Mouse (Mus musculus) stomach, embryonic 14.5 days (tissue): ENCODE measurements at regions not wholly inside any gene's neighbourhood (a gene's known extent, or its start where the extent isn't known, plus 50 kb on each side); places are given as distances from the start of the nearest gene placed in this dataset.

Experiments used
- ATAC-seq: fragments of 200-750 bp; cut with Nextera tagmentation; 2 replicates; pipeline ENCODE4 v1.8.0; 2017; ENCODE audit warnings: low read depth, moderate TSS enrichment; ENCODE audit not compliant: insufficient number of reproducible peaks, insufficient read depth, low FRiP score
- H3K27ac ChIP-seq: fragments of 300-500 bp; sonication (generic); 2 replicates; pipeline ENCODE4 v1.5.1; 2014; ENCODE audit warnings: mild to moderate bottlenecking, low read length, moderate library complexity, mixed read lengths
- H3K27me3 ChIP-seq: fragments of 300-500 bp; sonication (generic); 2 replicates; pipeline ENCODE4 v1.6.1; 2014; ENCODE audit warnings: low read length, control low read depth, mixed read lengths; ENCODE audit not compliant: control insufficient read depth, insufficient read depth
- H3K36me3 ChIP-seq: fragments of 300-500 bp; sonication (generic); 2 replicates; pipeline ENCODE4 v1.6.1; 2014; ENCODE audit warnings: mild to moderate bottlenecking, control low read depth, low read length, moderate library complexity, mixed read lengths; ENCODE audit not compliant: control insufficient read depth, insufficient read depth
- H3K4me1 ChIP-seq: fragments of 300-500 bp; sonication (generic); 2 replicates; pipeline ENCODE4 v1.6.1; 2014; ENCODE audit warnings: low read length, control low read depth, mixed read lengths; ENCODE audit not compliant: control insufficient read depth, insufficient read depth
- H3K4me2 ChIP-seq: fragments of 300-500 bp; sonication (generic); replicated peaks from 2 replicates; pipeline ENCODE4 v1.6.1; 2014; ENCODE audit warnings: low read depth, low read length, control low read depth
- H3K4me3 ChIP-seq: fragments of 300-500 bp; sonication (generic); 2 replicates; pipeline ENCODE4 v1.5.1; 2014; ENCODE audit warnings: low read depth, low read length, control low read depth
- H3K9ac ChIP-seq: fragments of 300-500 bp; sonication (generic); replicated peaks from 2 replicates; pipeline ENCODE4 v1.6.1; 2014; ENCODE audit warnings: low read depth, mild to moderate bottlenecking, control low read depth, low read length, moderate library complexity, mixed read lengths
- H3K9me3 ChIP-seq: fragments of 300-500 bp; sonication (generic); 2 replicates; pipeline ENCODE4 v1.6.1; 2016; ENCODE audit warnings: low read depth, low read length, control low read depth; ENCODE audit not compliant: control insufficient read depth
- WGBS: fragments of 180-500 bp; shearing (Covaris S2); extraction: QIAGEN DNeasy Blood & Tissue Kit; methylation state at CpG from one replicate; pipeline ENCODE4 v1.1.7; 2014; 5-methylcytosine and 5-hydroxymethylcytosine counted together

- no peak for ATAC-seq
- H3K36me3 ChIP-seq, result no peaks in the 10 kb centered on the region
- H3K9me3 ChIP-seq, result no peaks in the 10 kb centered on the region
- H3K27ac ChIP-seq, result no peak overlapping the region
- H3K9ac ChIP-seq, result no peak overlapping the region
- H3K4me1 ChIP-seq, result no peaks in the 10 kb centered on the region
- no peaks in the 10 kb centered on the region for H3K27me3 ChIP-seq
- no peak overlapping the region for H3K4me2 ChIP-seq
- 85% methylated on average over 9 of the region's 9 CpGs for WGBS
- H3K4me3 ChIP-seq, result no peak overlapping the region
These were observed 56.4 kb downstream of the Cyp26a1 start for GRCm38 (mm10) chr19:37754024-37754423.

GRCm38 (mm10) chr19:37755372-37755771 lies 57.8 kb downstream of the Cyp26a1 start:
- no peak for ATAC-seq

DNA sequence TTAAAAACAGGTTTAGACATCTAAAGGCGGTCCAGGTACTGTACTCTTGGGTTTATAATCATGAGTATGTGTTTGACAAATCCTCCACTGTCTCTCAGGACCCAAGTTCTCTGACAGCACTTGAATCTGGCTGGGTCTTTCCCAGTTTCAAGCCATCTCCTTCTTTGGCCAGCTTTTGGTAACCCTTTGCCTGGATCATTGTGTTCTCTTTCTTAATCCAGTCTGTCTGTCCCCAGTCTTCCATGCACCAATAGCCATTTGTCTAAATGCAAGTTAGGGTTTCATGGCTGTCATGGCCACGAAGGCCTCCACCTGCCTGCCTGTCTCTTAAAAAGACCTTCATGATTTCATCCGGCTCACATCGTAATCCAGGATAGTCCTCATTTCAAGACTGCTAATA lies 71.8 kb downstream of the Cyp26a1 start:
- Histone ChIP-seq H3K4me2 (no peak overlapping the region), H3K9me3 (no peaks in the 10 kb centered on the region), H3K4me1 (no peaks in the 10 kb centered on the region), H3K36me3 (no peaks in the 10 kb centered on the region), H3K27me3 (no peaks in the 10 kb centered on the region), H3K9ac (no peak overlapping the region), H3K27ac (no peak overlapping the region), H3K4me3 (no peak overlapping the region)
- 82% methylated on average over 4 of the region's 4 CpGs for WGBS
- ATAC-seq, result no peak

More at GRCm38 (mm10) chr19:37755372-37755771, 57.8 kb downstream of the Cyp26a1 start:
- WGBS, result 80% methylated on average over 3 of the region's 3 CpGs
- H3K4me1 ChIP-seq, result no peaks in the 10 kb centered on the region
- H3K4me3 ChIP-seq, result no peak overlapping the region
- no peaks in the 10 kb centered on the region for H3K27me3 ChIP-seq
- H3K4me2 ChIP-seq, result no peak overlapping the region
- H3K9ac ChIP-seq, result no peak overlapping the region
- no peaks in the 10 kb centered on the region for H3K36me3 ChIP-seq
- no peak overlapping the region for H3K27ac ChIP-seq
- H3K9me3 ChIP-seq, result no peaks in the 10 kb centered on the region

DNA sequence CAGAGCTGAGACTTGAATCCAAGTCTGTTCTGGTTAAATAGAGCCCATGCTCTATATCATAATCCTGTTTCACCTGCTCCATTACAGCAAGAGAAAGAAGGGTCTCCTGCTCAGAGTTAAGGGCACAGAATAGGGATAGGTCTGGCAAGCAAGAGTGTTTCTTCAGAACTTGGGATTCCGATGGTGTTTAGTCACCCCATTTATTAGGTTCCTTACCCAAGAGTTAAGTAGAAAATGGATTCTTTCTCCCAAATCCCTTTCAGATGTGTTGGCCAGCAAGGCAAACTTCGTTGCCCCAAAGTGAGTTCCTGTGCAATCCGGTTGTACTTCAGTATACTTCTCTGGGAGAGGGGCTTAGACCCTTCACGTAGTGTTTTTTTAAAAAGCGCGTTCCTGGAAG lies 74.4 kb downstream of the Cyp26a1 start:
- Histone ChIP-seq H3K36me3 (no peaks in the 10 kb centered on the region), H3K4me2 (no peak overlapping the region), H3K27me3 (no peaks in the 10 kb centered on the region), H3K9ac (no peak overlapping the region), H3K4me3 (no peak overlapping the region), H3K4me1 (no peaks in the 10 kb centered on the region), H3K27ac (no peak overlapping the region), H3K9me3 (no peaks in the 10 kb centered on the region)
- 92% methylated on average over 6 of the region's 6 CpGs for WGBS
- ATAC-seq, result no peak

DNA sequence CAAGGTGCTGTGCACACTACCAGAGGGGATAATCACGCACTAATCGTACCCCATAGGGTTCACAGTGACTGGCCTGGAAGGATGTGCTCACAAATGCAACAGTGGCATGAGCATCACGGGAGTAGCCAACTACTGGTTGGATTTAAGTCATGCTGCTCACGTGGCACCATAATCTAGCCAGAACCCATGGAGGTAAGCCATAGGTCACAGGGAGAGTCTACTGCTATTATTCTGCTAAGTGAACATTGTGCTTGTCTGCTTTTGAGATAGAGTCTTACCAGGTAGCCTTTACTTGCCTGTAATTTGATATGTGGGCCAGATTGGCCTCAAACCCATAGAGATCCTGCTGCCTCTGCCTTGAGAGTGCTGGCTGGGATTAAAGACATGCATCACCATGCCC lies 77.0 kb downstream of the Cyp26a1 start:
- Histone ChIP-seq H3K27me3 (no peaks in the 10 kb centered on the region), H3K4me2 (no peak overlapping the region), H3K4me1 (peaks cover 9% of the 10 kb centered on the region; the same call in 1 of the 2 replicates), H3K4me3 (no peak overlapping the region), H3K9me3 (no peaks in the 10 kb centered on the region), H3K27ac (no peak overlapping the region), H3K36me3 (no peaks in the 10 kb centered on the region), H3K9ac (no peak overlapping the region)
- ATAC-seq, result no peak
- WGBS, result 97% methylated on average over 4 of the region's 4 CpGs

DNA sequence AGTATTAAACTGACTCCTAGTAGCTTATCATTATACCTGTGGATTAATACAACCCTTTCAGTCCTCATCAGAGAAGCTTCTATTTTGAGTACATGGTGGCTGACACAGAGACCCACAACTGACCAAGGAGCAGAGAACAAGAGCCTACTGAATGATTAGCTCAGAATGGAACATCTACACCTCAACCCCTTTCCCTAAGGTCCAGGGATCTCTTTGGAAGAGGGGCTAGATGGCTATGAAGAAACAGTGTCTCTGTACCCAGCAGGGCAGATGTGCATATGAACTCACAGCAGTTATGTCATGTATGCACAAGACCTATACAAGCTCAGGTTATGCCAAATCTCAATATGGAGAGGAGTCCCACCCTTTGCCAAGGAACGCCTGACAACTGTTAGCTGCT lies 77.4 kb downstream of the Cyp26a1 start:
- Histone ChIP-seq H3K4me2 (no peak overlapping the region), H3K4me3 (no peak overlapping the region), H3K9me3 (no peaks in the 10 kb centered on the region), H3K36me3 (no peaks in the 10 kb centered on the region), H3K27me3 (no peaks in the 10 kb centered on the region), H3K4me1 (peaks cover 9% of the 10 kb centered on the region; the same call in 1 of the 2 replicates), H3K9ac (no peak overlapping the region), H3K27ac (no peak overlapping the region)
- 93% methylated on average over 1 of the region's 1 CpGs for WGBS
- ATAC-seq, result no peak

GRCm38 (mm10) chr19:37777961-37778360 lies 80.4 kb downstream of the Cyp26a1 start:
- no peaks in the 10 kb centered on the region for H3K9me3 ChIP-seq
- H3K4me3 ChIP-seq, result no peak overlapping the region
- no peak overlapping the region for H3K9ac ChIP-seq
- no peak for ATAC-seq
- H3K4me2 ChIP-seq, result no peak overlapping the region
- H3K27ac ChIP-seq, result no peak overlapping the region
- H3K36me3 ChIP-seq, result no peaks in the 10 kb centered on the region
- H3K4me1 ChIP-seq, result peaks cover 9% of the 10 kb centered on the region; the same call in 1 of the 2 replicates
- WGBS, result 68% methylated on average over 6 of the region's 6 CpGs
- H3K27me3 ChIP-seq, result no peaks in the 10 kb centered on the region

DNA sequence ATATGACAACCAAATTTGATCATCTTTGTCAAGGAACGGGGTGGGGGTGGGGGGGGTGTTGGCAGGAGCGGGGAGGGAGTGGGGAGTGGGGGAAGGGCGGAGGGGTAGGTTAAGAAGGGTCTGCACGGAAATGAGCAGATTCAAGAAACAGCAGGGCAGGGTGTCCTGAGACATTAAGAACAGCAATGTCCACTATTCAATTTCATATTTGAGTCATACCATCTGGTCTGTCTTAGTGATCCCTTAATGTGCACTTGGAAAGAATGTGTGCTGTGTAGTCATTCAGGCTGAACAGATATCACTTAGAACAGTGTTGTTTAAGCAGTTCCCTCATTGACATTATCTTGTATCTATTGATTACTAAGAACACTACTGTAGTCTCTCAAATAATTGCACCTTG lies 81.0 kb downstream of the Cyp26a1 start:
- no peak overlapping the region for H3K27ac ChIP-seq
- H3K4me2 ChIP-seq, result no peak overlapping the region
- no peak overlapping the region for H3K9ac ChIP-seq
- no peaks in the 10 kb centered on the region for H3K9me3 ChIP-seq
- 67% methylated on average over 4 of the region's 4 CpGs for WGBS
- H3K27me3 ChIP-seq, result no peaks in the 10 kb centered on the region
- no peak overlapping the region for H3K4me3 ChIP-seq
- ATAC-seq, result no peak
- H3K4me1 ChIP-seq, result peaks cover 9% of the 10 kb centered on the region; the same call in 1 of the 2 replicates
- H3K36me3 ChIP-seq, result no peaks in the 10 kb centered on the region

- no peaks in the 10 kb centered on the region for H3K36me3 ChIP-seq
- no peak overlapping the region for H3K9ac ChIP-seq
- ATAC-seq, result no peak
- no peak overlapping the region for H3K4me2 ChIP-seq
- no peaks in the 10 kb centered on the region for H3K9me3 ChIP-seq
- H3K27ac ChIP-seq, result no peak overlapping the region
- H3K4me3 ChIP-seq, result no peak overlapping the region
- H3K4me1 ChIP-seq, result peaks cover 4% of the 10 kb centered on the region; the same call in 1 of the 2 replicates
- no peaks in the 10 kb centered on the region for H3K27me3 ChIP-seq
- 89% methylated on average over 3 of the region's 3 CpGs for WGBS
These were observed 90.9 kb downstream of the Cyp26a1 start for GRCm38 (mm10) chr19:37788540-37788939.
